Mouse (Mus musculus): ENCODE results near the gene Heg1. TPM values are rescaled to one million over a fixed set of nuclear protein-coding genes. Genes with fewer than 3 reads are reported as not detected.

Heg1 gene
- total RNA-seq, 2 experiments from 2014 or later, result 24.9 to 34.2 TPM

DNA sequence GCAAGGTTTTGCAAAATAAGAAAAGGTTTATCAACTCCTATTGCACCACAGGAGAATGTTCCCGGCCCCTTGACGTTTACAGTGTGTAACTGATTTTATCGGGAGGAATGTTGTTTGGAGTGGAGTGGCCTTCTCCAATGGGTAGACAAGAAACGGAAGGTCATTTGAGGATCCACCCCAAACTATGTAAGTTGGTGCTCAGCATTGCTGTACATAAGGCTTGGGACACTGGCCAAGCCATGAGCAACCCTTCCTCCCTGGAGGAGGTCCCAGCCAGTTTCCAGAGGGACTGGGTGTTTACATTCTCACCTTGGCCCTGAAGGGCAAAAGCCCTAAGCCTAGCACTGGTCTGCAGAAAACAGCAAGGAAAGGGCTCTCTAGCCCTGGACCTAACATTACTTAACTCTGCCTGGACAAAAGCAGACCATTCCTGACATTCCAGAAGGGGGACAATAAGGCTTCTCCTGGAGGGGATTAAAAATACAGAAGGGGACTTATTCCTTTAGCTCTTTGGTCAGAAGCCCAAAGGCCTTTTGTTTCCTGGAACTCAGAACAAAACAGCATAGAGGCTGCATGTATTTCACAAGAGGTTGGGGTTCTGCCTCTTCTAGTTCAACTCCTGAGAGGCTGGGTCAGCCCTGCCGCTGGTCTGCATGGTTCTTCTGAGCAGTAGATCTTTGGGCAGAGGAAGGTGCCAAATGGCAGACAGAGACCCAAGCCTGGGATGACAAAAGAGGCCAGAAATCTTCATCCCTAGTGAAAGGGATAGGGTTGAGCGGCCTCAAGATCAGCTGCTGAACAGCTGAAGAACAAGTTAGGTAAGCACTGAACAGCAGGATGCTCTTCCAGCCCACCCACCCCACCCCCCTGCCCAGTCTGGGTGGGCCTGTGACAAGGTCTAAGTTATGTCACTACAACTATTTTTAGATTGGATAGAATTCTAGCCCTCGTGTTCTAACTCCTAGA lies 7.5 kb upstream of the Heg1 start:
- ATAC-seq (replicated peaks; ENCODE audit: poor library complexity, severe bottlenecking), result no peak

DNA sequence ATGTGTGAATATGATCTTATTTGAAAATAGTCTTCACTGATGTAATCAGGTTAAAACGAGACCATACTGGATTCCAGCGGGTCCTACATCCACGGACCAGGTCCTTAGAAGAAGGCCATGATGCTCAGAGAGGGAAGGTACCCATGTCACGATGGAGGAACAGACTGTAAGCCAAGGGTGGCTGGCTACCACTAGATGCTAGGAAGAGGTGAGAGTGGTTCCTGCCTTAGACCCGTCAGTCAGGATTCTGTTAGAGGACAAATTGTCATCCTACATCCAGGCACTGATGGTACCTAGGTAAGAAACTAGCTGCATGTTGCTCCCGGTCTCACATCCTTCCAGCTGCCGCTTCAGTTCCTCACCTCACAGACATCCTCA lies 6.9 kb upstream of the Heg1 start:
- ATAC-seq (replicated peaks; ENCODE audit: poor library complexity, severe bottlenecking), result no peak

DNA sequence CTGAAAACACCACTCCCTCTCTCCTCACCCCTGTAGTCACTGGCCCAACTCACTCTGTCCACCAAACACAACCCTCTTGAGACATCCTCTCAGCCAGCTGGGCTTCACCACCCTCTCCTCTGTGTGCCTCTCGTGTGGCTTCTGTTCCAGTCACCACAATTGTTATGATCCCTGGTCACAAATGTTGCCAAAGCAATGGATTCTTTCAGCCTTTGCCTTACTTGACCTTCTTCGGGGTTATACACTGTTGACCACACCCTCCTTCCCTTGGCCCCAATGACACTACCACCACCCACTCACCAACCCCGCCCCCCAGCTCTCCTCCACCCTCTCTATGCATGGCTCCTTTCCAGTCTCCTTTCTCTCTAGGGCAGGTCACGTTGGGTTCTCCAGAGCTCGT lies 6.3 kb upstream of the Heg1 start:
- no peak for ATAC-seq (replicated peaks; ENCODE audit: poor library complexity, severe bottlenecking)

DNA sequence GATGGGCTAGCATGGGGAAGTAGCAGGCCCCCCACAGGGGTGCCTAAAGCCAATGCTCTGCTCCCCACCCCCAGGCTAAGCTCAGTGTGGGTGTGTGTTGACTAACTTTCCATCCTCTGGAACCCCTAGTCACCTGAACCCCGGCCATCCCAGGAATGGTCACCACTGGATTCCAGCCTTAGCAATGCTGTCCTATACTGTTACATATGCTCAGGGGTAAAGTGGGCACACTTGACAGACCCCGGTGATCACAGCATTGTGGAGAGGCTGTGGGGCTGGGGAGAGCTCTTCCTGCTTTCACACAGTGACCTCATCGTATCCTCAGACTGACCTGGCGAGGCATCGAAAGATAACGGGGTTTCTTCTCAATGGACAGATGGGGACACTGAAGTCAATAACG lies 3.9 kb upstream of the Heg1 start:
- no peak for ATAC-seq (replicated peaks; ENCODE audit: poor library complexity, severe bottlenecking)

DNA sequence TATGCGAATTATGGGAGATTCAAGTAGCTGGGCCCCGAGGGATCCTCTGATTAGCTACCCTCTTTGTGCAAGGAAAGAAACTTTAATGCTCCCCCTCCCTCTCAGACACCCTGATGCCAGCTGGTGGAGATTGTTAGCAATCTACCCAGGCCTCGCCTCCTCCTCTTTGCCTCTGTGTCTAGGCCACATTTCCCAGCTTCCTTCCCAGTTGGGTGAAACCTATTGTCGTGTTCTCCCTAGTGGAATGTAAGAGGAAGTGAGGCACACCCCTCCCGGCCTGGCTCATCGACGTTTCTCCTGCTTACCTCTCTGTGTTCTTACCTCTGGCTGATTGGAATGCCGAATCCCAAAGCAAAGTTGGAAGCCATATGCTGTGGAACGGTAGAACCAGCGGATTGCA lies 3.4 kb upstream of the Heg1 start:
- no peak for ATAC-seq (replicated peaks; ENCODE audit: poor library complexity, severe bottlenecking)

DNA sequence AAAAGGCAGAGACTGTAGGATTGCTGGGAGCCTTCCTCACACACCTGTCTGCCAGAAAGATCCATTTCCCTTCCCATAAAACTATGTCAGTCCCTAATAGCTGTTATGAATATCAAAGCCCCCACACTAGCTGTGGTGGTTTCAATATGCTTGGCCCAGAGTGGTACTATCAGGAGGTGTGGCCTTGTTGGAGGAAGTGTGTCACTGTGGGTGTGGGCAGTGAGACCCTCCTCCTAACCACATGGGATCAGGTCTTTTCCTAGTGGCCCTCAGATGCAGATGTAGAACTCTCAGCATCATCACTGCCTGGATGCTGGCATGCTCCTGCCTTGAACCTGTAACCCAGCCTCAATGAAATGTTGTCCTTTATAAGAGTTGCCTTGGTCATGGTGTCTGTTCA lies 2.5 kb upstream of the Heg1 start:
- ATAC-seq (replicated peaks; ENCODE audit: poor library complexity, severe bottlenecking), result no peak

DNA sequence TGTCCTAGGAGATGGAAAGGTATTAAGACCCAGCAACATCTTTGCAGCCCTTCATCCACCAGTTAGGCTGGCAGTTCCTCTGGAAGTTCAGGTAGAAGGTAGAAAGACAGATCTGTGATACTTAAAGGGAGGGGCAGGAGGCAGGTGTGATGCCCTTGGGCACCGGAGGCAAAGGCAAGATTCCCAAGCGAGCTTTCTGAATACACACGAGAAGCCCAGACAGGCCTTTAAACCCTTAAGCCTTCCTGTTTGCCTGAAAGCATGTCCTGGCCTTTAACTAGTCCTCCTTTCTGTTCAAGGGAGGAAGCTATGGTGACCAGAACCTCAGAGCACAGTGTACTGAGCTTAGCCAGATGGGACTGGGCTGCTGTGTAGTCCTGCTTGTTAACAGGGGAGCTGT lies 1.5 kb upstream of the Heg1 start:
- ATAC-seq (replicated peaks; ENCODE audit: poor library complexity, severe bottlenecking), result no peak

DNA sequence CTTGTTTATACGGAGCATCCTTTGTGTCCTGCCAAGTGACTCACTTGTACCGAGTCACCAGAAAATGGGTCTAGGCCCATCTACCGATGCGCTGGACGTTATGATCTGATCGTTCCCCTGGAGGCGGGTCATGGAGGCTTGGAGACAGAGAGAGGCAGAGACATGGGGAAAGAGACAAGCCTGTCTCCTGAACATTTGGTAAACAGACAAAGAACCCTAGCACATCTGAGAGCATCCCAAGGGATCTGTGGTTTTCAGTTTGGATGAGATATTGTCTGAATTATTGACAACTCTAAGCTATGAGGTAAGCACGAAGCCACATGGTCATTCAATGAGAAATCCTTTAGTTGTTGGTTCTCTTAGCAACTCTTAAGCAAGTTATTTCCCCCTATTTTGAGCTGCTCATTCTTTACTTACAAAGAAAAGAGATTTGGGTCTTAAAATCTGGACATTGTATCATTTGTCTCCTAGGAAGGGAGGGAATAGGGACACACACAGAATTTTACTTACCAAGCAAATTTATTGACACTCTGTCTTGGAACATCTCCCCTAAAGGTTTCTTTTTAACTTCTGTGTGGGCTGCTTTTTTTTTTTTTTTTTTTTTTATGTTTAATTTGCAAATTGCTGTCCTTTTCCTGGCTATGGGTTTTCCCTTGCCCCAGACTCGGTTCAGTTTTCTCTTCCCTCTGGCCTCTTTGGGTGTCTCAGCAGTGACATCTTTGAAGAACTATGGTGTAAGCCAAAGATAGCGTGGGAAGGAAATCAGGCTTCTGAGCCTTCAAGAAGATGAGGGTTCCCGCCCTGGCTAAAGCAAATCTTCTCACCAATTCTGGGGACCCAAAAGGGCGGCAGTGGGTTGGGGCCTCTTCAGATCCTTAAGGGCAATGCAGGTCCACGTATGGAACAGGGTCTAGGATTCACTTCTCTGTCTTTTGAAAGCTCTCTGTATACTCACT lies 686 bp upstream of the Heg1 start:
- ATAC-seq (replicated peaks; ENCODE audit: poor library complexity, severe bottlenecking), result peak; percentile 3; the same call in 1 of the 2 replicates

DNA sequence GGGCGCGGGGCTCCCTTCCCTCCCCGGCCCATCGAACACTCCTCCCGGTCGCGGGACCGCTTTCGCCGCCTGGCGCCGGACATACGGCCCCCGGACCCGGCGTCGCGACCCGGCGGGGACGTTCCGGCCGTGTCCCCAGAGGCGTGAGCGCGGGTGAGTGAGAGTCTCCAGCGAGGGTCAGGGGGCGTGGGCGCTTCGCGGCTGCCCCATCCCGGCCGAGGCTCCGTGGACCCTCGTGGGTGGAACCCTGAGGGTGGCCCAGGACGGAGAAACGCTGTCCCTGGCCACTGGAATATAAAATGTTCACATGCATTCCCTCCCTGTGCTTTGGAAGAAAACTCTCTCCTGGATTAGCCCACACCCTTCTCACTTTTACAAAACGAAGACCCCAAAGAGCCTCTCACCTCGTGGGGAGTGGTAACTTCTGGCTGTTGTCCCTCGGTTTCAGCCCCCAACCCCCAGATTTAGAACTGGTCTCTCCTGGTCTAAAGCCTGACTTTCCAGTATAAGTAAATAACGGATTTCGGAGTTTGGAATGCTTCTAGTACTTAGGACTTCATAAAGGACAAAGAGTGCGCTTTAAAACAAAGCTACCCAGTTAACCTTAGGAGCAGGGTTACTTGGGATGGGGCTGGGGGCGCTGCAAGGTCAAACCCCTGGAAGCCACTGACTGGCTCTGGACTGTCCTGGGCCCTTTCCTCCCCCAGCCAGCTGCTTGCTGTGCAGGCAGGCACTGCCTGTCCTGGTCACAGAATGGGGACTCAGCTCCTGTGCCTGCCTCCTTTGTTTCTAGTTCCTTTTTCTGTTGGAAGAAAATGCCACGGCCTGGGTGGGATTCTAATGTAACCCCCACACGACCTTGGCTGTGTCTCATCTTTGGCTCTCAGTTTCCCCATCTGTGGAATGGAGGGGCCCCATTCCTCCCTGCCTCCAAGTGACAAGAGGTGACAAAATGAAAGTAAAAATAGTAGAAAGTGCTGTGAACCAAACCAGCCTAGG lies 832 bp downstream of the Heg1 start:
- peak; percentile 55 for ATAC-seq (replicated peaks; ENCODE audit: poor library complexity, severe bottlenecking)

DNA sequence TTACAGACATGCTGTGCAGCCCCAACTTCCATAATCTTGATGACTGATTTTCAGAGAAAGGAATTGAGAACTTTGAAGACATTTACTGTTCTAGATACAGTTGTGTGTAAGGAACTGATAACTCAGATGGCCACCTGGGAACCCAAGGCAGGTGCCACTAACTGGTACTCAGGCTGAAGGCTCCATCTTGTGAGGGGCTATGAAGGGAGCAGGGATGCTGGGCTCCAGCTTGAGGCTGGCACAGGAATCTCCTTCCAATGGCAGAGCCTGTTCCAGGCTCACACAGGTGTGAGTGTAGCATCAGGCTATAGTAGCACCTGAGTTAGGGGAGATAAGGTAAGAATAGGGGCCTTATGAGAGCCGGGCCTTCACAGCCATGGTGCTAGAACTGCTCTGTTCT lies 1.9 kb downstream of the Heg1 start:
- no peak for ATAC-seq (replicated peaks; ENCODE audit: poor library complexity, severe bottlenecking)

DNA sequence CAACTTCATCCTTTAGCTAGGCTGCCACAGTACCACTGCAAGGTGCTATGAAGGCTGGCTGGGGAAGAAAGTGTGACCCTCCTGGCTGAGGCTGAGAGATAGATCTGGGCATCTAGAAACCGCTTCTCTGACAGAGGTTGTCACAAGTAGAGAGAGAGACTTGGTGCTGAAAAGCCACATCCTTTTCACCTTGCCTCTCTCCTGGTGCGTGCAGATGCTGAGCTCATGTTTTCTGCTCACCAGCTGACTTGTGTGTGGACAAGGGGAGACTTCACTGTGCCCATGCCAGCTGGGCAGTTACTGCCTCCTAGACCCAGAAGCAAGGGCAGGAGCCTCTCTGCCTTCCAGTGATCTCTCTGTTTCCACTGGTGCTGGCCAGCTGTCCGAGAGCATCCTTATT lies 3.6 kb downstream of the Heg1 start:
- no peak for ATAC-seq (replicated peaks; ENCODE audit: poor library complexity, severe bottlenecking)

DNA sequence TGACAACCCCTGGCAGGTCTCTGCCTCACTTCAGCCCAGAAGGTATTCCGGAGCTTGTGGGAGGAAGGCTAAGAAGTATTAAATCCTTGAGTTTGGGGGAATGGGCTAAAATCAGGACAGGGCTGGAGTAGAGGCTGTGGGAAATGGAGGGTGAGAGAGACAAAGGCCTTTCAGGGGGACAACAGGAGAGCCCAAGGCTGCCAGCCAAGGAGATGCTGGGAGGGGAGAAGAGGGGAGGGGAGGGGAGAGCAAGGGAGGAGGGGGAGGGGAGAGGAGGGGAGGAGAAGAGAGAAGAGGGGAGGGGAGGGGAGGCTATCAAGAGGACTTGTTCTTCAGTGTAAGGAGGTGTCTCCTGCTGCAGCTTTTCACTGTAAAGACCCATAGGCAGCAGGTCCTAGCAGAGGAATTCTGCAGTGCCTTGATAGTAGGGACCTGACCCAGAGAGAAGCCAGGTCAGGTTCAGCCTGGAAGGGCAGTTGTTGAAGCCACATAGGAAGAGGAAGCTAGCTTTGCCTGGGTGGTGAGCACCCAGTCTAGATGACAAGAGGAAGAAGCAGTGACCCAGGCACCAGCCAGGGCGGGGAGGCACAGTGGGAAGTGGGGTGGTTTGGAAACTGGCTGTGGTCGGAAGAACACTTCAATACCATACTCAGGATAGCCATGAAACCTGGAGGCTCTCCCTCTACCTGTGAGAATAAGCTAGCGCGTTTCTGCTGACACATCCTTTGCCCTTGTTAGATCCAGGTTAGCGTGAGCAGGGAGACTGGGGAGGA lies 7.0 kb downstream of the Heg1 start:
- peak; percentile 92 for ATAC-seq (replicated peaks; ENCODE audit: poor library complexity, severe bottlenecking)

DNA sequence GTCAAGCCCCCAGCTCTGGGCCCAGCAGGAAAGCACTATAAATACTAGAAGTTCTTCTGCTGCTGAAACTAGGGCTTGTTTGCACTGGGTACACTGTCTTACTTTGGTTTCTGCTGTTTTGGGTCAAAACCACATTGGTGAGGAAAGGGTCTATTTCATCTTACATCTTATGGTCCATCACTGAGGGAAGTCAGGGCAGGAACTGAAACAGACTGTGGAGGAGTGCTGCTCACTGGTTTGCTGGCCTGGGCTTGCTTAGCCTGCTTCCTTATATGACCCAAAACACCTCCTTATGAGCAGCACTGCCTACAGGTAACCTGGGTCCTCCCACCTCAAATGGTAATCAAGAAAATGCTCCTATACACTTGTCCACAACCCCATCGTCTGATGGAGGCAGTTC lies 9.4 kb downstream of the Heg1 start:
- ATAC-seq (replicated peaks; ENCODE audit: poor library complexity, severe bottlenecking), result peak; percentile 56

DNA sequence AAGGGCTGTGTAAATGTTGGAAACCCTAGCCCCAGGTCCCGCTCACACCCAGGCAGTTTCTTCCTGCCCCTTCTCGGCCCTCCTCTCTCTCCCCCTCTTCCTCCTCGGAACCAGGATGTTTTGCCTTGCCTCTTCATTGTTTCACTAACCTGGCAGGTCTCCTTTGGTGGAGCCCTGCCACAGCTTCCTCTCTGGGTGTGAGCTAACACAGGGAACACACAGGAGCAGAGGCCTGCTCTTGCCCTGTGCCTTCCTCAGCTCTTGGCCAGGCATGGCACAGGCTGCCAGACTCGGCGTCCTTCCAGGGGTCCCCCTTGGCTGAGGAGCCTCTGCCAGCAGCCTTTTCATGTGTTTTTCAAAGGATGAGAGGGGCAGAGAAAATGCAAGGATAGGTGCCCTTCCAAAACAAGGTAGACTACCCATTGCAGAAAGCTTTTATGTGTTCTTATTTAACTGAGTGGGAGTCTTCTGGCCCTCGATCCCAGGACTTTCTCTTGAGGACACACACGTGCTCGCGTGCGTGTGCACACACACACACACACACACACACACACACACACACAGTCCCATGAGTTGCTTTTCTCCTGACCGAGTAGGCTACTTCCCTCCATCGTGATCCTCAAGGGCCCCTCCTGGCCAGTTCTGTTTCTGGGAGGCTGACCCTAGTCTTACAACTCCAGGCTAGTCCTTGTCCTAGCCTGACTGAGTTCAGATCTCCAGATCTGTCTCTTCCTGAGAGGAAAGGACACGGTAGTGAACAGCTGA lies 12.8 kb downstream of the Heg1 start:
- peak; percentile 34 for ATAC-seq (replicated peaks; ENCODE audit: poor library complexity, severe bottlenecking)

DNA sequence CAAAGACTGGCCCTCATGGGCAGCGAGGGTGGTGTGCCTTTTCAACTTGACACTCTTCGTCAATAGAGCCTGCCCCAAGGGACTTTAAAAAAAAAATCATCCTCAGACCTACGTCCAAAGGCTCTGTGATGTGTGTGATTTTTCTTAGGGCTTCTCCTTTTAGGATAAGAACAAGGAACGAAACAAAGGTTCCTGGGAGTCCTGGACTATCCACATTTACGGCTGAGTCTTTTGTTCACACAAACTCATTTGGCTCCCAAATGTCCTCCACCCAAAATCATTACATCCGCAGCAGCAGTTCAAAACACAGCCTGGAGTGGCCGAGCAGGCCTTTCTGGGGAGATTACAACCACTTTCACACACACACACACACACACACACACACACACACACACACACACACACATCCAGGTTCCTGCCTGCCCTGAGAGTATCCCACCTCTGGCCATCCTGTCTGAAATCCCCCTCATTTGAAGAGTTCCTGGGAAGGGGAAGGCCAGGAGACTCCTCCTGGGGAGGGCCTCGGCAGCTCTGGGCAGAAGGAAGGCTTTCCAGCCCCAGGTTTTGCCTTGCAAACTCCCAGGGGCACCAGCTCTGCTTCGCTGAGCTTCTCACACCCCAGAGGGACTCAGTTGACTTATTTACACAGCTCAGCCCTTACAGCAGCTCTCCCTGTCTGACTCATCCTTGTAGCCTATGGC lies 13.6 kb downstream of the Heg1 start:
- ATAC-seq (replicated peaks; ENCODE audit: poor library complexity, severe bottlenecking), result no peak

DNA sequence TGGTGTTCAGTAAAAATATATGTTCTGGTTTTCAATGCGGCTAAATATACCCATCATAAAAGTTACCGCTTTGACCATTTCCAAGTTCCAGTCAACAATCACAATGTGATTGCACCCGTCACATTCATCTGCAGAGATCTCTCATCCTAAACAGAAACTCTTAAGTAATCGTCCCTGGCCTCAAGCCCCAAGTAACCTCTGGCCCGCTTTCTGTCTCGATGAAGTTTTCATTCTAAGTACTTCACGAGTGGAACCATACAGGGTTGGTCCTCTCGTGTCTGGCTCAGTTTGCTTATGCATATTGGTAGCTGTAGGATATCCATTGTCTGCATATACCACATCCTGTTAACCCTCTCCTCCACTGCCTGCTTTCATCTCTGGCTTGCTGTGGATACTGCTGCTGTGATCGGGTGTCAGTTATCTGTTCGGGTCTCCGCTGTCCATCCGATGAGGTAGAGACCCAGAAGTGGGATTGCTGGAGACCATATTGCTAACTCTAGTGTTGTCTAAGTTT lies 14.2 kb downstream of the Heg1 start:
- ATAC-seq (replicated peaks; ENCODE audit: poor library complexity, severe bottlenecking), result no peak

DNA sequence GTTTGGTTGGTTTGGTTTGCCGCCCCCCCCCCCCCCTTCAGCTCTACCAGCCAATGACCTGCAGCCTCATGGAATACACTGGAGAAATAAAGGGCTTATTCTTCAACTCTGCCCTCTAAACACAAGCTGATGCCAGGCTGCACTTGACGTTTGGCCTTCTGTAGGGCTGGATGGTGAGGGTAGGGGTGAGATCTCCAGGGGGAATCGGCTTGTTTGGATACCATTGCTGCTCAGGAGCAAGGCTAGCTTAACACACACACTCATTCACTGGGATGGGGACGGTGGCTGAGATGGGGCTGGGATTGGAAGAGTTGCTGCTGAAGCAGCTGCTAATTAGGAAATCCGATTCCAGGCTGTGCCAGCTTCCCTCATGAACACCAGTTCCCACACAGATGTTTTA lies 16.4 kb downstream of the Heg1 start:
- no peak for ATAC-seq (replicated peaks; ENCODE audit: poor library complexity, severe bottlenecking)

DNA sequence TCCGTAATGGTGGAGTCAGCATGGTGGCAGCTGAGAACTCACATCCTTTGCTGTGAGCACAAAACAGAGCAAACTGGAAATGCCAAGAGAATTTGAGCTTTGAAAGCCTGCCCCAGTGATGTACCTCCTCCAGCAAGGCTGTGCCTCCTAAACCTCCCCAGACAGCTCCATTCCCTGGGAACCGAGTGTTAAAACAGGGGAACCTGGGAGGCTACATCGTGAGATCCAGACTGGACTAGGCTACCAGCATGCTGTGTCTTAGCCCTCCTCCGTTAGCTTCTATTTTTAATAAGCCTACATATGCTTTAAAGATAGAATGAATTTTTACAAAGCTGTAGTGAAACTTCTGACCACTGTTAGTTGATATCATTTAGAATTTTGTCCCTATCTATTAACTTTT lies 17.7 kb downstream of the Heg1 start:
- ATAC-seq (replicated peaks; ENCODE audit: poor library complexity, severe bottlenecking), result no peak
